Mouse (Mus musculus) liver, postnatal 0 days (tissue): ENCODE results near the gene Dctn1. TPM values are rescaled to one million over a fixed set of nuclear protein-coding genes. Genes with fewer than 3 reads are reported as not detected.

Source experiments
- ATAC-seq: fragments of 200-750 bp; cut with Nextera tagmentation; 2 replicates; pipeline ENCODE4 v1.8.0; 2017; ENCODE audit warnings: mild to moderate bottlenecking, moderate library complexity
- DNase-seq: peaks from one replicate; pipeline ENCODE4 v3.0.0-alpha.2; 2016
- H3K27ac ChIP-seq: fragments of 300-500 bp; sonication (generic); 2 replicates; pipeline ENCODE4 v1.5.1; 2014; ENCODE audit warnings: antibody characterized with exemption, moderate library complexity, mild to moderate bottlenecking, low read depth
- H3K27me3 ChIP-seq: fragments of 300-500 bp; sonication (generic); 2 replicates; pipeline ENCODE4 v1.6.1; 2014; ENCODE audit warnings: low read length, control low read depth, mixed read lengths; ENCODE audit not compliant: insufficient read depth
- H3K36me3 ChIP-seq: fragments of 300-500 bp; sonication (generic); replicated peaks from 2 replicates; pipeline ENCODE4 v1.6.1; 2014; ENCODE audit warnings: mild to moderate bottlenecking, control low read depth, low read length, moderate library complexity, mixed read lengths; ENCODE audit not compliant: insufficient read depth
- H3K4me1 ChIP-seq: fragments of 300-500 bp; sonication (generic); 2 replicates; pipeline ENCODE4 v1.6.1; 2014; ENCODE audit warnings: antibody characterized with exemption, mild to moderate bottlenecking, control low read depth; ENCODE audit not compliant: insufficient read depth
- H3K4me2 ChIP-seq: fragments of 300-500 bp; sonication (generic); 2 replicates; pipeline ENCODE4 v1.6.1; 2014; ENCODE audit warnings: low read depth, mild to moderate bottlenecking, low read length, moderate library complexity, mixed read lengths
- H3K4me3 ChIP-seq: fragments of 300-500 bp; sonication (generic); 2 replicates; pipeline ENCODE4 v1.5.1; 2014; ENCODE audit warnings: low read depth, low read length
- H3K9ac ChIP-seq: fragments of 300-500 bp; sonication (generic); replicated peaks from 2 replicates; pipeline ENCODE4 v1.6.1; 2014; ENCODE audit warnings: mild to moderate bottlenecking, moderate library complexity
- H3K9me3 ChIP-seq: fragments of 300-500 bp; sonication (generic); 2 replicates; pipeline ENCODE4 v1.6.1; 2016; ENCODE audit warnings: mild to moderate bottlenecking, control low read depth, low read length, mixed read lengths
- CTCF ChIP-seq: sonication (generic); IDR thresholded peaks from 2 replicates; pipeline ENCODE4 v1.5.1; 2016; ENCODE audit warnings: antibody characterized with exemption, low read depth
- EP300 ChIP-seq: IDR thresholded peaks from 2 replicates; pipeline ENCODE4 v1.6.1; 2016; ENCODE audit warnings: antibody characterized with exemption, low read depth, mild to moderate bottlenecking
- WGBS: fragments of 180-500 bp; shearing (Covaris S2); extraction: QIAGEN DNeasy Blood & Tissue Kit; methylation state at CpG from one replicate; pipeline ENCODE4 v1.1.7; 2014; ENCODE audit not compliant: insufficient replicate concordance; 5-methylcytosine and 5-hydroxymethylcytosine counted together
- polyA plus RNA-seq: library from polyadenylated mRNA; unstranded; fragments of >200 nt; fragmentation: Nextera tagmentation; extraction: Ambion mirVana; gene quantifications from 2 replicates; pipeline ENCODE4 v1.2.1, GENCODE M21; 2015

Gene Dctn1
- polyA plus RNA-seq, 1 experiment from 2014 or later: 14.7 TPM

GRCm38 (mm10) chr6:83219814-83220213, 54.1 kb downstream of the Dctn1 start, which contains the start of gene Slc4a5:
Slc4a5 (plus strand) TSS chr6:83219828.
- DNase-seq (no peak), ATAC-seq (no peak)
- H3K9me3 ChIP-seq: no peaks in the 10 kb centered on the region
- H3K4me2 ChIP-seq: no peak within 1 kb of the TSS
- H3K4me1 ChIP-seq: no peaks in the 10 kb centered on the region
- 52% methylated on average over 3 of the region's 3 CpGs for WGBS
- H3K36me3 ChIP-seq: no peaks in the 10 kb centered on the region
- H3K9ac ChIP-seq: no peak within 1 kb of the TSS
- TF ChIP-seq CTCF (no peak), EP300 (no peak)
- H3K4me3 ChIP-seq: no peak within 1 kb of the TSS
- H3K27me3 ChIP-seq: no peaks in the 10 kb centered on the region
- H3K27ac ChIP-seq: no peak within 1 kb of the TSS

GRCm38 (mm10) chr6:83231486-83231885, 65.8 kb downstream of the Dctn1 start:
- 0 out of 2 replicates have a peak, but pooled peaks cover 7% of the 10 kb centered on the region for H3K27me3 ChIP-seq

GRCm38 (mm10) chr6:83233306-83233705, 67.6 kb downstream of the Dctn1 start:
- Histone ChIP-seq H3K4me1 (no peaks in the 10 kb centered on the region; the same call in 1 of the 2 replicates), H3K27me3 (peaks cover 11% of the 10 kb centered on the region; the same call in 1 of the 2 replicates), H3K9ac (no peak overlapping the region), H3K4me3 (no peak overlapping the region), H3K27ac (no peak overlapping the region), H3K9me3 (no peaks in the 10 kb centered on the region), H3K4me2 (no peak overlapping the region), H3K36me3 (no peaks in the 10 kb centered on the region)
- no peak for TF ChIP-seq EP300
- TF ChIP-seq CTCF: no peak
- DNase-seq (no peak), ATAC-seq (no peak)
- 66% methylated on average over 4 of the region's 4 CpGs for WGBS

More at GRCm38 (mm10) chr6:83231486-83231885, 65.8 kb downstream of the Dctn1 start:
- WGBS: 50% methylated on average over 2 of the region's 2 CpGs
- Histone ChIP-seq H3K36me3 (no peaks in the 10 kb centered on the region), H3K9ac (no peak overlapping the region), H3K4me2 (no peak overlapping the region), H3K9me3 (no peaks in the 10 kb centered on the region), H3K27ac (no peak overlapping the region), H3K4me3 (no peak overlapping the region), H3K4me1 (no peaks in the 10 kb centered on the region; the same call in 1 of the 2 replicates)
- no peak for ATAC-seq
- TF ChIP-seq EP300: no peak
- TF ChIP-seq CTCF: no peak
- no peak for DNase-seq

- Histone ChIP-seq H3K4me2 (peak overlapping the region; percentile 56), H3K9me3 (no peaks in the 10 kb centered on the region), H3K27ac (no peak overlapping the region), H3K4me3 (no peak overlapping the region), H3K9ac (no peak overlapping the region), H3K27me3 (peaks cover 15% of the 10 kb centered on the region; the same call in 1 of the 2 replicates), H3K4me1 (no peaks in the 10 kb centered on the region; the same call in 1 of the 2 replicates), H3K36me3 (no peaks in the 10 kb centered on the region)
- DNase-seq: no peak
- no peak for ATAC-seq
- TF ChIP-seq CTCF (no peak), EP300 (no peak)
- 9% methylated on average over 14 of the region's 14 CpGs for WGBS
Measured at GRCm38 (mm10) chr6:83234280-83234741, 68.6 kb downstream of the Dctn1 start.

- ATAC-seq (no peak), DNase-seq (no peak)
- TF ChIP-seq CTCF: no peak
- TF ChIP-seq EP300: no peak
- Histone ChIP-seq H3K9me3 (no peaks in the 10 kb centered on the region), H3K27me3 (peaks cover 18% of the 10 kb centered on the region; the same call in 1 of the 2 replicates), H3K4me2 (no peak overlapping the region), H3K36me3 (no peaks in the 10 kb centered on the region), H3K27ac (no peak overlapping the region), H3K9ac (no peak overlapping the region), H3K4me1 (no peaks in the 10 kb centered on the region; the same call in 1 of the 2 replicates), H3K4me3 (no peak overlapping the region)
- 9% methylated on average over 5 of the region's 9 CpGs for WGBS
Measured at GRCm38 (mm10) chr6:83237123-83237522, 71.4 kb downstream of the Dctn1 start.

GRCm38 (mm10) chr6:83244422-83245061, 78.8 kb downstream of the Dctn1 start:
- no peaks in the 10 kb centered on the region for H3K36me3 ChIP-seq
- TF ChIP-seq EP300: no peak
- TF ChIP-seq CTCF: no peak
- 67% methylated on average over 10 of the region's 10 CpGs for WGBS
- no peak overlapping the region for H3K9ac ChIP-seq
- peaks cover 3% of the 10 kb centered on the region; the same call in 1 of the 2 replicates for H3K27me3 ChIP-seq
- no peak overlapping the region for H3K4me3 ChIP-seq
- H3K9me3 ChIP-seq: no peaks in the 10 kb centered on the region
- no peak overlapping the region for H3K4me2 ChIP-seq
- no peak for DNase-seq
- H3K4me1 ChIP-seq: no peaks in the 10 kb centered on the region
- no peak overlapping the region for H3K27ac ChIP-seq
- no peak for ATAC-seq
